Mouse (Mus musculus): ENCODE measurements around the gene Unc13d. TPM values are rescaled to one million over a fixed set of nuclear protein-coding genes. Genes with fewer than 3 reads are reported as not detected.

Unc13d gene
- polyA plus RNA-seq, 1 experiment, result 9.1 TPM

DNA sequence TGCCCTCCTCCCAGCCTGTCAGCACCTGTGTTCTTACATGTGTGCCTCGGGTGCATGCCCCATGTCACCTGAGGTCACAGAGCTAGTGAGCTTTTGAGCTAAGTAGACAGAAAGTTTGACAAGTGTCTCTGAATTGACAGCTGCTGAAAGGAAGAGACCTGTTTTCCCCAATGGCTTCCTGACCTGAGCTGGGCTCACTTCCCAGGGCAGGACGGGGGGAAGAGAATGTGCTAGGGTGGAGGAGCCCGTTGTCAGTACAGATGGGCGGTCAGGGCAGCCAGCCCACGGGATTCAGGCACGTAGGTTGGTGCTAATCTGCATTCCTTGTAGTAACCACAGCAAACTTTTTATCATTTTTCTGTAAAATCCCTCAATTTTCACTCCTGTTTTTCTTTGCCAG, 37.2 kb downstream of the Unc13d start:
- no peak overlapping the region for H3K4me3 ChIP-seq

DNA sequence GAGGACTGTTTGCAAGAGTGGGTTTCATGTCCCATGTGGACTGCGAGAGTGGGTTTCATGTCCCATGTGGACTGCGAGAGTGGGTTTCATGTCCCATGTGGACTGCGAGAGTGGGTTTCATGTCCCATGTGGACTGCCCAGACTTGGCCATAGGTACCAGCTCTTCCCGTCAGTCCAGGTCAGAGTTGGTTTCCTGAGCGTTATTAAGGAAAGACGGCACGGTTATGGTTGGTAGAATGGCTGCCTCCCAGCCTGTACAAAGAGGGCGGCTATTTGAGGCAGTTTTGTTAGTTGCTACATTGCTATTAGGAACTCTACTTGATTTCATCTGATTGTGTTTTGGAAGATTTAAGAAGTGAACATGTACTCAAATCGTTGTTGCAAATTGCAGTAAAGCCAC, 39.9 kb downstream of the Unc13d start:
- Histone ChIP-seq H3K4me3 (no peak overlapping the region), H3K27me3 (ENCODE audit: control insufficient read depth, insufficient read depth, insufficient read length) (no peaks in the 10 kb centered on the region), H3K79me2 (ENCODE audit: control insufficient read depth, insufficient read depth) (peaks cover 89% of the 10 kb centered on the region), H3K4me2 (ENCODE audit: low read depth) (no peak overlapping the region), H3K36me3 (ENCODE audit: control insufficient read depth, insufficient read depth) (peaks cover 11% of the 10 kb centered on the region), H3ac (ENCODE audit: control insufficient read depth, insufficient read length) (no peak overlapping the region)
- TF ChIP-seq MYOG (IDR thresholded peaks at IDR 0.05; ENCODE audit: control insufficient read depth in 1 of 3, insufficient read depth in 1 of 3, insufficient read length in 2 of 3, low read depth in 2 of 3) (no peak), TCF3 (IDR thresholded peaks at IDR 0.05; ENCODE audit: insufficient read length, low read depth) (no peak), MAX (IDR thresholded peaks at IDR 0.05; ENCODE audit: low read depth) (no peak), USF1 (IDR thresholded peaks at IDR 0.05; ENCODE audit: low read depth) (no peak), TCF12 (IDR thresholded peaks at IDR 0.05; ENCODE audit: insufficient read depth, poor library complexity, severe bottlenecking) (no peak)

More for the DNA sequence above, 37.2 kb downstream of the Unc13d start:
- Histone ChIP-seq H3K27me3 (ENCODE audit: control insufficient read depth, insufficient read depth, insufficient read length) (no peaks in the 10 kb centered on the region), H3ac (ENCODE audit: control insufficient read depth, insufficient read length) (no peak overlapping the region), H3K4me2 (ENCODE audit: low read depth) (no peak overlapping the region), H3K79me2 (ENCODE audit: control insufficient read depth, insufficient read depth) (peaks cover 89% of the 10 kb centered on the region), H3K36me3 (ENCODE audit: control insufficient read depth, insufficient read depth) (peaks cover 11% of the 10 kb centered on the region)
- TF ChIP-seq POLR2A (IDR thresholded peaks at IDR 0.05; ENCODE audit: insufficient read length, low read depth), result no peak
- no peak for TF ChIP-seq MYOG (IDR thresholded peaks at IDR 0.05; ENCODE audit: control insufficient read depth in 1 of 3, insufficient read depth in 1 of 3, insufficient read length in 2 of 3, low read depth in 2 of 3)
- TF ChIP-seq MYOD1 (IDR thresholded peaks at IDR 0.05; ENCODE audit: control insufficient read depth in 1 of 3, insufficient read length in 2 of 3, low read depth in 2 of 3), result no peak
- TF ChIP-seq REST (IDR thresholded peaks at IDR 0.05; ENCODE audit: insufficient read depth, insufficient read length), result no peak
- TF ChIP-seq CEBPB (IDR thresholded peaks at IDR 0.05; ENCODE audit: insufficient read depth, poor library complexity, severe bottlenecking), result no peak
- no peak for TF ChIP-seq POLR2AphosphoS2 (IDR thresholded peaks at IDR 0.05; ENCODE audit: insufficient read length, low read depth)
- TF ChIP-seq TCF12 (IDR thresholded peaks at IDR 0.05; ENCODE audit: insufficient read depth, poor library complexity, severe bottlenecking), result no peak
- TF ChIP-seq E2F4 (IDR thresholded peaks at IDR 0.05; ENCODE audit: insufficient read depth), result no peak
- no peak for TF ChIP-seq TCF3 (IDR thresholded peaks at IDR 0.05; ENCODE audit: insufficient read length, low read depth)
- TF ChIP-seq SRF (IDR thresholded peaks at IDR 0.05; ENCODE audit: control insufficient read depth, insufficient read length, low read depth), result no peak
- no peak for TF ChIP-seq MAX (IDR thresholded peaks at IDR 0.05; ENCODE audit: low read depth)
- no peak for TF ChIP-seq USF1 (IDR thresholded peaks at IDR 0.05; ENCODE audit: low read depth)

DNA sequence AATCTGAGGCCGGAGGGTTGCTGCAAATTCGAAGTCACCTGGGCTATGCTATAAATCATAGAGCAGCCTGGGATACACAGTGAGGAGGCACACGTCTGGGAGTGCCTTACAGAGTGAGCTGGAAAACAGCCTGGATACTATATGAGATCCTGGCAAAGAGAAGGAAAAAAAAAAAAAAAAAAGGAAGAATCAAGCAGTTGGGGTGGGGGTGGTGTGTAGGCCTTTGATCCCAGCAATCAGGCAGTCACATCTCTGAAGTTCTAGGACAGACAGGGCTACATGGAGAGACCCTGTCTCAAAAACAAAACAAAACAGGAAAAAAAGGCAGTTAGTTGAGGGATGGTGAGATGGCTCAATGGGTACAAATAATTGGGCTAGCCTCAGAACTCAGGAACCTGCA, 41.1 kb downstream of the Unc13d start:
- Histone ChIP-seq H3K4me2 (ENCODE audit: low read depth) (no peak overlapping the region), H3K4me3 (no peak overlapping the region), H3K79me2 (ENCODE audit: control insufficient read depth, insufficient read depth) (peaks cover 90% of the 10 kb centered on the region), H3K36me3 (ENCODE audit: control insufficient read depth, insufficient read depth) (peaks cover 11% of the 10 kb centered on the region), H3K27me3 (ENCODE audit: control insufficient read depth, insufficient read depth, insufficient read length) (no peaks in the 10 kb centered on the region), H3ac (ENCODE audit: control insufficient read depth, insufficient read length) (no peak overlapping the region)
- TF ChIP-seq TCF12 (IDR thresholded peaks at IDR 0.05; ENCODE audit: insufficient read depth, poor library complexity, severe bottlenecking) (no peak), E2F4 (IDR thresholded peaks at IDR 0.05; ENCODE audit: insufficient read depth) (no peak), TCF3 (IDR thresholded peaks at IDR 0.05; ENCODE audit: insufficient read length, low read depth) (no peak), SRF (IDR thresholded peaks at IDR 0.05; ENCODE audit: control insufficient read depth, insufficient read length, low read depth) (no peak), POLR2A (IDR thresholded peaks at IDR 0.05; ENCODE audit: insufficient read length, low read depth) (no peak), MYOD1 (IDR thresholded peaks at IDR 0.05; ENCODE audit: control insufficient read depth in 1 of 3, insufficient read length in 2 of 3, low read depth in 2 of 3) (no peak), CEBPB (IDR thresholded peaks at IDR 0.05; ENCODE audit: insufficient read depth, poor library complexity, severe bottlenecking) (no peak), POLR2AphosphoS2 (IDR thresholded peaks at IDR 0.05; ENCODE audit: insufficient read length, low read depth) (no peak), MYOG (IDR thresholded peaks at IDR 0.05; ENCODE audit: control insufficient read depth in 1 of 3, insufficient read depth in 1 of 3, insufficient read length in 2 of 3, low read depth in 2 of 3) (no peak), MAX (IDR thresholded peaks at IDR 0.05; ENCODE audit: low read depth) (no peak)

DNA sequence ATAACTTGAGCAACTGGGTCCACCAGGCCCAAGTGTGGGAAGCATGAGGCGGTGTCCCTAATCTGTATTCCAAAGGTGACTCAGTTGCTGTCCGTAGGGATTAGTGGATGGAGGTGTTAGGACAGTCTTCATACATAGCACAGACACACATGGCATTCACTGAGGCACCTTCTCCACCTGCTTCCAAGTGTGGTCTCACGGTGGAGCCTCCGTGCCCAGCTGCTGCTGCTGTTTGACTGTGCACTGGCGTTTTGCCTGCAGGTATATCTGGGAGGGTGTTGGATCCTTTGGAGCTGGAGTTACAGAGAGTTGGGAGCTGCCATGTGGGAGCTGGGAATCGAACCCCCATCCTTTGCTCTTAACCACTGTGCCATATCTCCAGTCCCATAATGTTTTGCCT, 43.2 kb downstream of the Unc13d start:
- Histone ChIP-seq H3K79me2 (ENCODE audit: control insufficient read depth, insufficient read depth) (peaks cover 90% of the 10 kb centered on the region), H3K4me3 (no peak overlapping the region), H3K36me3 (ENCODE audit: control insufficient read depth, insufficient read depth) (peaks cover 6% of the 10 kb centered on the region), H3K27me3 (ENCODE audit: control insufficient read depth, insufficient read depth, insufficient read length) (no peaks in the 10 kb centered on the region), H3K4me2 (ENCODE audit: low read depth) (no peak overlapping the region), H3ac (ENCODE audit: control insufficient read depth, insufficient read length) (no peak overlapping the region)
- TF ChIP-seq MAX (IDR thresholded peaks at IDR 0.05; ENCODE audit: low read depth) (no peak), CEBPB (IDR thresholded peaks at IDR 0.05; ENCODE audit: insufficient read depth, poor library complexity, severe bottlenecking) (no peak), USF1 (IDR thresholded peaks at IDR 0.05; ENCODE audit: low read depth) (no peak), POLR2A (IDR thresholded peaks at IDR 0.05; ENCODE audit: insufficient read length, low read depth) (no peak), MYOG (IDR thresholded peaks at IDR 0.05; ENCODE audit: control insufficient read depth in 1 of 3, insufficient read depth in 1 of 3, insufficient read length in 2 of 3, low read depth in 2 of 3) (no peak), TCF12 (IDR thresholded peaks at IDR 0.05; ENCODE audit: insufficient read depth, poor library complexity, severe bottlenecking) (no peak), REST (IDR thresholded peaks at IDR 0.05; ENCODE audit: insufficient read depth, insufficient read length) (no peak), TCF3 (IDR thresholded peaks at IDR 0.05; ENCODE audit: insufficient read length, low read depth) (no peak), MYOD1 (IDR thresholded peaks at IDR 0.05; ENCODE audit: control insufficient read depth in 1 of 3, insufficient read length in 2 of 3, low read depth in 2 of 3) (no peak), E2F4 (IDR thresholded peaks at IDR 0.05; ENCODE audit: insufficient read depth) (no peak), POLR2AphosphoS2 (IDR thresholded peaks at IDR 0.05; ENCODE audit: insufficient read length, low read depth) (no peak)
